Mouse (Mus musculus) embryonic facial prominence, embryonic 15.5 days (tissue): ENCODE results near the gene Gm525. TPM values are rescaled to one million over a fixed set of nuclear protein-coding genes. Genes with fewer than 3 reads are reported as not detected.
"Not testable (repeated sequence)": the region's sequence is repeated elsewhere in the genome, so short reads cannot be mapped to it uniquely, and the experiment has no call there.

Experiments
- ATAC-seq: fragments of 200-750 bp; cut with Nextera tagmentation; 2 replicates; pipeline ENCODE4 v1.8.0; 2017; ENCODE audit warnings: low read depth, moderate TSS enrichment; ENCODE audit not compliant: insufficient number of reproducible peaks, low FRiP score, low TSS enrichment
- H3K27ac ChIP-seq: fragments of 300-500 bp; sonication (generic); replicated peaks from 2 replicates; pipeline ENCODE4 v1.5.1; 2015; ENCODE audit warnings: mild to moderate bottlenecking, inconsistent platforms
- H3K27me3 ChIP-seq: fragments of 300-500 bp; sonication (generic); 2 replicates; pipeline ENCODE4 v1.6.1; 2015; ENCODE audit warnings: inconsistent platforms
- H3K36me3 ChIP-seq: fragments of 300-500 bp; sonication (generic); 2 replicates; pipeline ENCODE4 v1.6.1; 2015; ENCODE audit warnings: mild to moderate bottlenecking, inconsistent platforms
- H3K4me1 ChIP-seq: fragments of 300-500 bp; sonication (generic); 2 replicates; pipeline ENCODE4 v1.6.1; 2015; ENCODE audit warnings: inconsistent platforms
- H3K4me2 ChIP-seq: fragments of 300-500 bp; sonication (generic); replicated peaks from 2 replicates; pipeline ENCODE4 v1.6.1; 2015; ENCODE audit warnings: mild to moderate bottlenecking, inconsistent platforms
- H3K4me3 ChIP-seq: fragments of 300-500 bp; sonication (generic); replicated peaks from 2 replicates; pipeline ENCODE4 v1.5.1; 2015; ENCODE audit warnings: mild to moderate bottlenecking, inconsistent platforms
- H3K9ac ChIP-seq: fragments of 300-500 bp; sonication (generic); 2 replicates; pipeline ENCODE4 v1.6.1; 2015; ENCODE audit warnings: inconsistent platforms
- H3K9me3 ChIP-seq: fragments of 300-500 bp; sonication (generic); replicated peaks from 2 replicates; pipeline ENCODE4 v1.6.1; 2016; ENCODE audit warnings: inconsistent platforms
- WGBS: fragments of 180-500 bp; shearing (Covaris S2); methylation state at CpG from one replicate; pipeline ENCODE4 v1.1.7; 2015; 5-methylcytosine and 5-hydroxymethylcytosine counted together
- polyA plus RNA-seq: library from polyadenylated mRNA; unstranded; fragments of >200 nt; fragmentation: Nextera tagmentation; extraction: Ambion mirVana; gene quantifications from 2 replicates; pipeline ENCODE4 v1.2.1, GENCODE M21; 2015

The Gm525 gene
- polyA plus RNA-seq, 1 experiment from 2014 or later, result 2.6 TPM

GRCm38 (mm10) chr11:89041073-89041472 is 32.6 kb upstream of the Gm525 start:
- not testable (repeated sequence) for H3K4me3 ChIP-seq, H3K27ac ChIP-seq, H3K4me2 ChIP-seq, H3K27me3 ChIP-seq, H3K9ac ChIP-seq, H3K9me3 ChIP-seq, ATAC-seq, H3K4me1 ChIP-seq
- WGBS, result 86% methylated on average over 6 of the region's 7 CpGs
- H3K36me3 ChIP-seq, result peaks cover 71% of the 10 kb centered on the region

GRCm38 (mm10) chr11:89043046-89043445 is 30.6 kb upstream of the Gm525 start:
- 88% methylated on average over 7 of the region's 7 CpGs for WGBS
- Histone ChIP-seq H3K4me2 (no peak overlapping the region), H3K4me1 (no peaks in the 10 kb centered on the region), H3K9me3 (peaks cover 5% of the 10 kb centered on the region; the same call in 1 of the 2 replicates), H3K27me3 (no peaks in the 10 kb centered on the region), H3K4me3 (no peak overlapping the region), H3K9ac (no peak overlapping the region), H3K27ac (no peak overlapping the region), H3K36me3 (peaks cover 75% of the 10 kb centered on the region)
- no peak for ATAC-seq

- not testable (repeated sequence) for H3K4me3 ChIP-seq, H3K9ac ChIP-seq, ATAC-seq, H3K27ac ChIP-seq, H3K4me1 ChIP-seq, H3K27me3 ChIP-seq, H3K9me3 ChIP-seq, H3K4me2 ChIP-seq
- 95% methylated on average over 3 of the region's 3 CpGs for WGBS
- H3K36me3 ChIP-seq, result peaks cover 76% of the 10 kb centered on the region
Measured at GRCm38 (mm10) chr11:89045501-89045900, 28.1 kb upstream of the Gm525 start.

GRCm38 (mm10) chr11:89046021-89046420 is 27.6 kb upstream of the Gm525 start:
- Histone ChIP-seq H3K9me3 (peaks cover 5% of the 10 kb centered on the region; the same call in 1 of the 2 replicates), H3K9ac (no peak overlapping the region), H3K4me1 (no peaks in the 10 kb centered on the region), H3K36me3 (peaks cover 77% of the 10 kb centered on the region), H3K27ac (no peak overlapping the region), H3K4me3 (no peak overlapping the region), H3K27me3 (no peaks in the 10 kb centered on the region), H3K4me2 (no peak overlapping the region)
- 88% methylated on average over 3 of the region's 3 CpGs for WGBS
- ATAC-seq, result no peak

- H3K9ac ChIP-seq, result no peak overlapping the region
- no peaks in the 10 kb centered on the region for H3K4me1 ChIP-seq
- H3K27ac ChIP-seq, result no peak overlapping the region
- H3K4me2 ChIP-seq, result no peak overlapping the region
- ATAC-seq, result no peak
- 89% methylated on average over 6 of the region's 6 CpGs for WGBS
- no peaks in the 10 kb centered on the region for H3K9me3 ChIP-seq
- no peaks in the 10 kb centered on the region for H3K27me3 ChIP-seq
- no peak overlapping the region for H3K4me3 ChIP-seq
- peaks cover 40% of the 10 kb centered on the region for H3K36me3 ChIP-seq
Measured at GRCm38 (mm10) chr11:89051767-89052166, 21.9 kb upstream of the Gm525 start.

- Histone ChIP-seq H3K27me3 (no peaks in the 10 kb centered on the region), H3K9me3 (no peaks in the 10 kb centered on the region), H3K27ac (no peak overlapping the region), H3K9ac (no peak overlapping the region), H3K4me2 (no peak overlapping the region), H3K4me3 (no peak overlapping the region), H3K36me3 (peaks cover 8% of the 10 kb centered on the region; the same call in 1 of the 2 replicates), H3K4me1 (peaks cover 21% of the 10 kb centered on the region)
- WGBS, result 86% methylated on average over 13 of the region's 13 CpGs
- no peak for ATAC-seq
Measured at GRCm38 (mm10) chr11:89055931-89056690, 17.5 kb upstream of the Gm525 start.

- H3K4me2 ChIP-seq, result peak overlapping the region; percentile 94
- H3K27me3 ChIP-seq, result no peaks in the 10 kb centered on the region
- no peak overlapping the region for H3K27ac ChIP-seq
- 71% methylated on average over 11 of the region's 11 CpGs for WGBS
- no peaks in the 10 kb centered on the region for H3K9me3 ChIP-seq
- H3K4me1 ChIP-seq, result peaks cover 21% of the 10 kb centered on the region
- H3K4me3 ChIP-seq, result peak overlapping the region; percentile 84; the same call in 1 of the 2 replicates
- H3K36me3 ChIP-seq, result peaks cover 4% of the 10 kb centered on the region; the same call in 1 of the 2 replicates
- no peak for ATAC-seq
- H3K9ac ChIP-seq, result no peak overlapping the region
Measured at GRCm38 (mm10) chr11:89058515-89059270, 14.9 kb upstream of the Gm525 start.

- H3K9ac ChIP-seq, result peak overlapping the region; percentile 73
- ATAC-seq, result peak; percentile 65; the same call in 1 of the 2 replicates
- 0 out of 2 replicates have a peak overlapping the region, but pooled peaks have one; percentile 19 for H3K27ac ChIP-seq
- peak overlapping the region; percentile 94 for H3K4me2 ChIP-seq
- H3K9me3 ChIP-seq, result no peaks in the 10 kb centered on the region
- H3K27me3 ChIP-seq, result no peaks in the 10 kb centered on the region
- peaks cover 21% of the 10 kb centered on the region for H3K4me1 ChIP-seq
- WGBS, result under 1% methylated on average over 33 of the region's 33 CpGs
- H3K4me3 ChIP-seq, result peak overlapping the region; percentile 84
- H3K36me3 ChIP-seq, result peaks cover under 1% of the 10 kb centered on the region; the same call in 1 of the 2 replicates
Measured at GRCm38 (mm10) chr11:89059919-89060422, 13.7 kb upstream of the Gm525 start.

GRCm38 (mm10) chr11:89060423-89061089 is 13.1 kb upstream of the Gm525 start:
- H3K4me1 ChIP-seq, result peaks cover 21% of the 10 kb centered on the region
- peak; percentile 92 for ATAC-seq
- H3K4me2 ChIP-seq, result peak overlapping the region; percentile 94
- WGBS, result under 1% methylated on average over 62 of the region's 63 CpGs
- H3K4me3 ChIP-seq, result peak overlapping the region; percentile 84
- no peaks in the 10 kb centered on the region for H3K9me3 ChIP-seq
- no peaks in the 10 kb centered on the region for H3K36me3 ChIP-seq
- H3K9ac ChIP-seq, result peak overlapping the region; percentile 73
- H3K27me3 ChIP-seq, result no peaks in the 10 kb centered on the region
- H3K27ac ChIP-seq, result 0 out of 2 replicates have a peak overlapping the region, but pooled peaks have one; percentile 19

GRCm38 (mm10) chr11:89061362-89061761 is 12.3 kb upstream of the Gm525 start:
- no peak overlapping the region for H3K27ac ChIP-seq
- ATAC-seq, result no peak
- WGBS, result 66% methylated on average over 7 of the region's 7 CpGs

GRCm38 (mm10) chr11:89064312-89064711 is 9.3 kb upstream of the Gm525 start:
- Histone ChIP-seq H3K27ac (no peak overlapping the region), H3K4me3 (no peak overlapping the region), H3K27me3 (no peaks in the 10 kb centered on the region), H3K9me3 (no peaks in the 10 kb centered on the region), H3K36me3 (no peaks in the 10 kb centered on the region), H3K4me2 (no peak overlapping the region), H3K4me1 (peaks cover 10% of the 10 kb centered on the region), H3K9ac (no peak overlapping the region)
- 76% methylated on average over 6 of the region's 6 CpGs for WGBS
- no peak for ATAC-seq

More at GRCm38 (mm10) chr11:89061362-89061761, 12.3 kb upstream of the Gm525 start:
- H3K9ac ChIP-seq, result no peak overlapping the region
- no peaks in the 10 kb centered on the region for H3K27me3 ChIP-seq
- H3K4me1 ChIP-seq, result peaks cover 21% of the 10 kb centered on the region
- H3K36me3 ChIP-seq, result no peaks in the 10 kb centered on the region
- no peaks in the 10 kb centered on the region for H3K9me3 ChIP-seq
- H3K4me2 ChIP-seq, result no peak overlapping the region
- H3K4me3 ChIP-seq, result no peak overlapping the region
